Mouse (Mus musculus) cortical plate, adult 2 months (tissue): ENCODE results near the gene Grb14.

ENCODE experiments used
- CTCF ChIP-seq: fragments of 200-500 bp; IDR thresholded peaks from 2 replicates; pipeline ENCODE4 v1.5.1; 2011; ENCODE audit warnings: mild to moderate bottlenecking, control low read depth, low read length; ENCODE audit not compliant: insufficient read depth; ENCODE audit errors: extremely low read depth
- POLR2A ChIP-seq: fragments of 200-500 bp; IDR thresholded peaks from 2 replicates; pipeline ENCODE4 v1.6.1; 2011; ENCODE audit warnings: mild to moderate bottlenecking, low read length, control low read depth; ENCODE audit not compliant: insufficient read depth; ENCODE audit errors: extremely low read depth

- TF ChIP-seq CTCF, result no peak
- TF ChIP-seq POLR2A, result no peak
Observed at GRCm38 (mm10) chr2:64973819-64974441, 50.9 kb downstream of the Grb14 start.
